Mouse (Mus musculus): Measurements from ENCODE around the gene Tgfbr3. TPM values are rescaled to one million over a fixed set of nuclear protein-coding genes. Genes with fewer than 3 reads are reported as not detected.

Tgfbr3 gene
- total RNA-seq, 2 experiments from 2014 or later, result 1.7 to 5.6 TPM

- ATAC-seq (replicated peaks; ENCODE audit: poor library complexity), result no peak
These were observed 169.5 kb downstream of the Tgfbr3 start for GRCm38 (mm10) chr5:107119896-107120295.

- ATAC-seq (replicated peaks; ENCODE audit: poor library complexity), result no peak
These were observed 172.6 kb downstream of the Tgfbr3 start for GRCm38 (mm10) chr5:107116821-107117220.

GRCm38 (mm10) chr5:107112656-107113275, 176.7 kb downstream of the Tgfbr3 start:
- ATAC-seq (replicated peaks; ENCODE audit: poor library complexity), result no peak

GRCm38 (mm10) chr5:107111802-107112201, 177.6 kb downstream of the Tgfbr3 start:
- no peak for ATAC-seq (replicated peaks; ENCODE audit: poor library complexity)

GRCm38 (mm10) chr5:107110880-107111520, 178.4 kb downstream of the Tgfbr3 start:
- ATAC-seq (replicated peaks; ENCODE audit: poor library complexity), result 0 out of 2 replicates have a peak, but pooled peaks have one; percentile 17

GRCm38 (mm10) chr5:107110089-107110879, 179.1 kb downstream of the Tgfbr3 start:
- ATAC-seq (replicated peaks; ENCODE audit: poor library complexity), result no peak

- no peak for ATAC-seq (replicated peaks; ENCODE audit: poor library complexity)
These were observed 180.0 kb downstream of the Tgfbr3 start for GRCm38 (mm10) chr5:107109416-107109815.

GRCm38 (mm10) chr5:107106793-107107192, 182.6 kb downstream of the Tgfbr3 start:
- no peak for ATAC-seq (replicated peaks; ENCODE audit: poor library complexity)

- peak; percentile 69 for ATAC-seq (replicated peaks; ENCODE audit: poor library complexity)
These were observed 183.3 kb downstream of the Tgfbr3 start for GRCm38 (mm10) chr5:107106139-107106538.

- ATAC-seq (replicated peaks; ENCODE audit: poor library complexity), result peak; percentile 33; the same call in 1 of the 2 replicates
These were observed 185.8 kb downstream of the Tgfbr3 start for GRCm38 (mm10) chr5:107103591-107103990.

- no peak for ATAC-seq (replicated peaks; ENCODE audit: poor library complexity)
These were observed 186.5 kb downstream of the Tgfbr3 start for GRCm38 (mm10) chr5:107102916-107103315.

- ATAC-seq (replicated peaks; ENCODE audit: poor library complexity), result no peak
These were observed 187.7 kb downstream of the Tgfbr3 start for GRCm38 (mm10) chr5:107101684-107102083.

- 0 out of 2 replicates have a peak, but pooled peaks have one; percentile 22 for ATAC-seq (replicated peaks; ENCODE audit: poor library complexity)
These were observed 188.3 kb downstream of the Tgfbr3 start for GRCm38 (mm10) chr5:107101135-107101534.

GRCm38 (mm10) chr5:107099634-107100033, 189.8 kb downstream of the Tgfbr3 start:
- no peak for ATAC-seq (replicated peaks; ENCODE audit: poor library complexity)

GRCm38 (mm10) chr5:107099076-107099475, 190.4 kb downstream of the Tgfbr3 start:
- no peak for ATAC-seq (replicated peaks; ENCODE audit: poor library complexity)

GRCm38 (mm10) chr5:107098007-107098406, 191.4 kb downstream of the Tgfbr3 start:
- ATAC-seq (replicated peaks; ENCODE audit: poor library complexity), result no peak

GRCm38 (mm10) chr5:107097314-107097713, 192.1 kb downstream of the Tgfbr3 start:
- ATAC-seq (replicated peaks; ENCODE audit: poor library complexity), result peak; percentile 47

- ATAC-seq (replicated peaks; ENCODE audit: poor library complexity), result no peak
These were observed 195.2 kb downstream of the Tgfbr3 start for GRCm38 (mm10) chr5:107094233-107094632.

GRCm38 (mm10) chr5:107093253-107093652, 196.2 kb downstream of the Tgfbr3 start:
- ATAC-seq (replicated peaks; ENCODE audit: poor library complexity), result no peak

- peak; percentile 87 for ATAC-seq (replicated peaks; ENCODE audit: poor library complexity)
These were observed 197.3 kb downstream of the Tgfbr3 start for GRCm38 (mm10) chr5:107092137-107092536.

- ATAC-seq (replicated peaks; ENCODE audit: poor library complexity), result no peak
These were observed 199.5 kb downstream of the Tgfbr3 start for GRCm38 (mm10) chr5:107089966-107090365.
